Mouse (Mus musculus): ENCODE results near the gene Mprip. TPM values are rescaled to one million over a fixed set of nuclear protein-coding genes. Genes with fewer than 3 reads are reported as not detected.
A peak's percentile ranks its signal among the peaks of the same experiment; 100 is the strongest.

Gene Mprip
- total RNA-seq, 4 experiments from 2014 or later = 121 to 152 (median 127) TPM

GRCm38 (mm10) chr11:59803516-59803915 lies 142.4 kb downstream of the Mprip start:
- no peak for DNase-seq (ENCODE audit: low spot score)

GRCm38 (mm10) chr11:59804409-59805110 lies 143.5 kb downstream of the Mprip start:
- no peak for DNase-seq (ENCODE audit: low spot score)

GRCm38 (mm10) chr11:59805256-59805655 lies 144.2 kb downstream of the Mprip start:
- no peak for DNase-seq (ENCODE audit: low spot score)

GRCm38 (mm10) chr11:59805656-59806055 lies 144.6 kb downstream of the Mprip start:
- DNase-seq (ENCODE audit: low spot score) = no peak

- DNase-seq (ENCODE audit: low spot score) = no peak
Measured at GRCm38 (mm10) chr11:59808170-59808960, 147.3 kb downstream of the Mprip start.

- peak; percentile 75 for DNase-seq (ENCODE audit: low spot score)
Measured at GRCm38 (mm10) chr11:59809071-59809669, 148.1 kb downstream of the Mprip start.

- peak; percentile 88 for DNase-seq (ENCODE audit: low spot score)
Measured at GRCm38 (mm10) chr11:59809670-59810474, 148.8 kb downstream of the Mprip start, which contains the start of gene Flcn. Gene Flcn, minus strand, starts transcription at chr11:59810016.

GRCm38 (mm10) chr11:59810480-59811158 lies 149.5 kb downstream of the Mprip start:
- DNase-seq (ENCODE audit: low spot score) = no peak

- DNase-seq (ENCODE audit: low spot score) = no peak
Measured at GRCm38 (mm10) chr11:59811211-59811610, 150.1 kb downstream of the Mprip start.

GRCm38 (mm10) chr11:59813276-59813675 lies 152.2 kb downstream of the Mprip start:
- no peak for DNase-seq (ENCODE audit: low spot score)

- no peak for DNase-seq (ENCODE audit: low spot score)
Measured at GRCm38 (mm10) chr11:59814311-59814710, 153.2 kb downstream of the Mprip start.

- DNase-seq (ENCODE audit: low spot score) = no peak
Measured at GRCm38 (mm10) chr11:59814936-59815335, 153.8 kb downstream of the Mprip start.

- no peak for DNase-seq (ENCODE audit: low spot score)
Measured at GRCm38 (mm10) chr11:59815482-59816065, 154.5 kb downstream of the Mprip start.

GRCm38 (mm10) chr11:59817916-59818315 lies 156.8 kb downstream of the Mprip start:
- no peak for DNase-seq (ENCODE audit: low spot score)

- no peak for DNase-seq (ENCODE audit: low spot score)
Measured at GRCm38 (mm10) chr11:59821625-59822024, 160.5 kb downstream of the Mprip start.

Other genes with a start within 250 kb of the Mprip start
- gene Jmjd4, start 211.3 kb upstream of the Mprip start, total RNA-seq (2022) = 10 to 100 TPM; 10.4 to 13.8 (median 12.5) TPM
- gene Snap47, start 210.1 kb upstream of the Mprip start, total RNA-seq (2022) = 10 to 100 TPM; 41.5 to 52.6 (median 44.8) TPM
- 1 to 10 TPM; 3.4 to 5.3 (median 4.2) TPM for gene Zfp867, start 188.8 kb upstream of the Mprip start, total RNA-seq (2022)
- 10 to 100 TPM; 11.1 to 14.3 (median 13.3) TPM for gene Zkscan17, start 134.6 kb upstream of the Mprip start, total RNA-seq (2022)
- under 1 TPM; 0.25 to 0.92 (median 0.43) TPM for gene Nlrp3, start 119.7 kb upstream of the Mprip start, total RNA-seq (2022)
- not detected for gene Olfr222, start 85.1 kb upstream of the Mprip start, total RNA-seq (2022)
- not detected for gene Olfr223, start 68.0 kb upstream of the Mprip start, total RNA-seq (2022)
- gene Pld6, start 126.3 kb downstream of the Mprip start, total RNA-seq (2022) = 1 to 10 TPM in 2 of 4 experiments, under 1 TPM in 2; 0.60 to 1.2 (median 0.89) TPM
- gene Flcn, start 148.7 kb downstream of the Mprip start, total RNA-seq (2022) = 10 to 100 TPM; 26.7 to 46.9 (median 42.1) TPM
- 10 to 100 TPM; 24.3 to 32.0 (median 26.8) TPM for gene Nt5m, start 178.1 kb downstream of the Mprip start, total RNA-seq (2022)
- 10 to 100 TPM; 71.2 to 74.2 (median 72.7) TPM for gene Cops3, start 178.5 kb downstream of the Mprip start, total RNA-seq (2022)

Data from heart, adult 8-10 months (tissue).